In the genomic region with DNA sequence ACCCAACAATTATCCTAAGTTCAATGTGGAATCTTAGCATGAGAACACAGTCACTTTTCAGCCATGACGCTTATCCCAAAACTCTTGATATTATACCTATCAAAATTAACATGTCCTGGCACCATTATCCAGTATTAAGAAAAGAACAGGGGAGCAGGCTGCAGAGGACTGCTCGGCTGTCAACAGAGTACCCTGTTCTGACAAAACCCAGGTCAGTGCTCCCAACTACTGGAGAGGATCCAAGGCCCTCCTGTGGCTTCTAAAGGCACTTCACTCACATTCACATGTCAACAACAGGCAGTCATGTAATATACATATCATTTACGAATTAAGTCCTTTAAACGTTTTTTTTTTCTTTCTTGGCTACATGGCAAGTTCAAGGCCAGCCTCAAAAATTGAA, we compare ENCODE assay signal across 13 mouse cellular contexts.
"Had no signal": no experiment of that assay in that cellular context is flagged by ENCODE, and none has a peak within 500 bp of the region (broad histone marks: within the 10 kb centered on the region; RNA-seq: fewer than 3 reads in every experiment).

No protein-coding gene starts in this region.

- H3K9me3 ChIP-seq: limb, embryonic 10.5 days; liver, embryonic 15.5 days; neural tube, embryonic 12.5 days had no signal

- H3K27ac ChIP-seq: left cerebral cortex, adult 2 months; limb, embryonic 10.5 days; liver, embryonic 15.5 days; neural tube, embryonic 12.5 days; stomach, postnatal 0 days had no signal

- H3K4me3 ChIP-seq: left cerebral cortex, adult 2 months; limb, embryonic 10.5 days; liver, embryonic 15.5 days; neural tube, embryonic 12.5 days had no signal

- H3K4me2 ChIP-seq: liver, embryonic 11.5 days; liver, embryonic 15.5 days; neural tube, embryonic 12.5 days had no signal

- DNase-seq: kidney, postnatal 10 days; kidney, postnatal 4 days; lung, adult 2 months; lung, postnatal 36 days; midbrain, embryonic 14.5 days; thymus, postnatal 14 days had no signal

- H3K27me3 ChIP-seq: liver, embryonic 15.5 days; neural tube, embryonic 12.5 days had no signal

- H3K9ac ChIP-seq: liver, embryonic 15.5 days; neural tube, embryonic 12.5 days had no signal

- H3K4me1 ChIP-seq: liver, embryonic 15.5 days; neural tube, embryonic 12.5 days had no signal

- ATAC-seq: lung, postnatal 0 days had no signal

- H3K36me3 ChIP-seq: limb, embryonic 10.5 days; liver, embryonic 15.5 days had no signal
